Mouse (Mus musculus) hindbrain, embryonic 12.5 days (tissue): Measurements from ENCODE around the gene Yif1a. TPM values are rescaled to one million over a fixed set of nuclear protein-coding genes. Genes with fewer than 3 reads are reported as not detected.

ENCODE experiments used
- ATAC-seq: fragments of 200-750 bp; cut with Nextera tagmentation; 2 replicates; pipeline ENCODE4 v1.8.0; 2017; ENCODE audit warnings: moderate TSS enrichment; ENCODE audit not compliant: low FRiP score
- H3K27ac ChIP-seq: fragments of 300-500 bp; sonication (generic); 2 replicates; pipeline ENCODE4 v1.5.1; 2016; ENCODE audit warnings: mild to moderate bottlenecking
- H3K27me3 ChIP-seq: fragments of 300-500 bp; sonication (generic); 2 replicates; pipeline ENCODE4 v1.6.1; 2016; ENCODE audit warnings: mild to moderate bottlenecking
- H3K36me3 ChIP-seq: fragments of 300-500 bp; sonication (generic); 2 replicates; pipeline ENCODE4 v1.6.1; 2016; ENCODE audit warnings: mild to moderate bottlenecking
- H3K4me1 ChIP-seq: fragments of 300-500 bp; sonication (generic); 2 replicates; pipeline ENCODE4 v1.6.1; 2016
- H3K4me2 ChIP-seq: fragments of 300-500 bp; sonication (generic); replicated peaks from 2 replicates; pipeline ENCODE4 v1.6.1; 2016; ENCODE audit warnings: mild to moderate bottlenecking
- H3K4me3 ChIP-seq: fragments of 300-500 bp; sonication (generic); 2 replicates; pipeline ENCODE4 v1.5.1; 2016; ENCODE audit warnings: mild to moderate bottlenecking
- H3K9ac ChIP-seq: fragments of 300-500 bp; sonication (generic); 2 replicates; pipeline ENCODE4 v1.6.1; 2016; ENCODE audit warnings: mild to moderate bottlenecking, moderate library complexity
- H3K9me3 ChIP-seq: fragments of 300-500 bp; sonication (generic); replicated peaks from 2 replicates; pipeline ENCODE4 v1.6.1; 2016; ENCODE audit warnings: mild to moderate bottlenecking
- WGBS: fragments of 180-500 bp; shearing (Covaris S2); methylation state at CpG from one replicate; pipeline ENCODE4 v1.1.7; 2016; 5-methylcytosine and 5-hydroxymethylcytosine counted together
- polyA plus RNA-seq: library from polyadenylated mRNA; unstranded; fragments of >200 nt; fragmentation: Nextera tagmentation; extraction: Ambion mirVana; gene quantifications from 2 replicates; pipeline ENCODE4 v1.2.1, GENCODE M21; 2016

The Yif1a gene
- polyA plus RNA-seq, 1 experiment from 2014 or later, result 60.3 TPM

GRCm38 (mm10) chr19:5095887-5096474 is 7.6 kb downstream of the Yif1a start:
- peak overlapping the region; percentile 94 for H3K27ac ChIP-seq
- H3K4me2 ChIP-seq, result peak overlapping the region; percentile 93
- H3K4me3 ChIP-seq, result peak overlapping the region; percentile 81
- H3K4me1 ChIP-seq, result peaks cover 64% of the 10 kb centered on the region
- H3K36me3 ChIP-seq, result peaks cover 42% of the 10 kb centered on the region
- H3K9ac ChIP-seq, result peak overlapping the region; percentile 94
- H3K27me3 ChIP-seq, result no peaks in the 10 kb centered on the region
- no peak for ATAC-seq
- 10% methylated on average over 9 of the region's 9 CpGs for WGBS
- H3K9me3 ChIP-seq, result no peaks in the 10 kb centered on the region

DNA sequence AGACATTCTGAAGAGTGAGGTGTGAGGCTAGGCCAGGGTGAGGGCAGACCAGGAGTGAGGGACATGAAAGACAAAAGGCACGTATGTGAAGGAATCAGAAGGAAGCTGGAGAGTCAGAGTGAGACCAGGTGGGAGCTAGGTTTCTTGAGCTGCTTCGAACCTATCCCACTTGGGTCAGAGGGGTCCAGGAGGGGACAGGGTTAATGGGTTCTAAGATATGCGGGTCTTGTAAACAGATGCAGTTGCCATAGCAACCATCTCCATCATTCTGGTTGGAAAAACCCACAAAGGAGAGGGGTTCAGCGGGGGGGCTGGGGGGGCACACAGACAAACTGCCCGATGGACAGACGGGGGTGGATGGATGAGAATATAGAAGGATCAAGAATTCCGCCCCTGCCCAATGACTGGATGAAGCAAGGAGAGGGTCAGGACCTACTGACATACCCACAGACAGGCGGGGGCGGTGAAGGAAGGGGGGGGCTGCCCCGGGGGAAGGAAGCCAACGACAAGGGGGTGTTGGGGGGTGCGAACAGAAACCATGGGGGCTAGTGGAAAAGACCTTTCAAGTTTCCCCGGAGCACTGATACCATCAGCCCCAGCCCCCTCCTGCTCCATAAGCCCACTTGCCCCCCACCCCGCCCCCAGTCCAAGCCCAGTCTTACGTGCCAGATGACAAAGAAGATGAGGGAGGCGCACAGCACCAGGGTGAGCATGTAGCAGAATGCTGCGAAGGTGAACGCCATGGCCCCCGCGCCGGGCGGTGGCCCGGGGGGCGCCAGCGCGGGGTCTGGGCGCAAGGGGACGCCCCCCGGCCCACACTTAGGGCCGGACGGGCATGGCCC is 9.4 kb downstream of the Yif1a start:
- Histone ChIP-seq H3K4me3 (peak overlapping the region; percentile 81), H3K27me3 (no peaks in the 10 kb centered on the region), H3K9ac (peak overlapping the region; percentile 94), H3K4me2 (peak overlapping the region; percentile 93), H3K4me1 (peaks cover 61% of the 10 kb centered on the region), H3K9me3 (no peaks in the 10 kb centered on the region), H3K36me3 (peaks cover 42% of the 10 kb centered on the region), H3K27ac (peak overlapping the region; percentile 94)
- ATAC-seq, result peak; percentile 16; the same call in 1 of the 2 replicates
- 4% methylated on average over 26 of the region's 31 CpGs for WGBS

- H3K27ac ChIP-seq, result peak within 1 kb of the TSS; percentile 94
- peaks cover 59% of the 10 kb centered on the region for H3K4me1 ChIP-seq
- no peaks in the 10 kb centered on the region for H3K27me3 ChIP-seq
- H3K4me2 ChIP-seq, result peak within 1 kb of the TSS; percentile 93
- 3% methylated on average over 39 of the region's 48 CpGs for WGBS
- peak within 1 kb of the TSS; percentile 81 for H3K4me3 ChIP-seq
- H3K36me3 ChIP-seq, result peaks cover 43% of the 10 kb centered on the region
- peak within 1 kb of the TSS; percentile 94 for H3K9ac ChIP-seq
- no peaks in the 10 kb centered on the region for H3K9me3 ChIP-seq
- ATAC-seq, result peak; percentile 53
Observed at GRCm38 (mm10) chr19:5098363-5099143, 10.2 kb downstream of the Yif1a start, which contains the start of gene Cnih2. Gene Cnih2, minus strand, starts transcription at chr19:5098521.

- no peaks in the 10 kb centered on the region for H3K9me3 ChIP-seq
- H3K9ac ChIP-seq, result peak overlapping the region; percentile 89
- peaks cover 73% of the 10 kb centered on the region for H3K36me3 ChIP-seq
- no peaks in the 10 kb centered on the region for H3K27me3 ChIP-seq
- peak overlapping the region; percentile 78 for H3K4me3 ChIP-seq
- 27% methylated on average over 9 of the region's 9 CpGs for whole genome bisulfite sequencing
- peak overlapping the region; percentile 96 for H3K4me2 ChIP-seq
- ATAC-seq, result peak; percentile 3; the same call in 1 of the 2 replicates
- H3K4me1 ChIP-seq, result peaks cover 17% of the 10 kb centered on the region
- peak overlapping the region; percentile 95 for H3K27ac ChIP-seq
Observed at GRCm38 (mm10) chr19:5106074-5106473, 17.7 kb downstream of the Yif1a start.

DNA sequence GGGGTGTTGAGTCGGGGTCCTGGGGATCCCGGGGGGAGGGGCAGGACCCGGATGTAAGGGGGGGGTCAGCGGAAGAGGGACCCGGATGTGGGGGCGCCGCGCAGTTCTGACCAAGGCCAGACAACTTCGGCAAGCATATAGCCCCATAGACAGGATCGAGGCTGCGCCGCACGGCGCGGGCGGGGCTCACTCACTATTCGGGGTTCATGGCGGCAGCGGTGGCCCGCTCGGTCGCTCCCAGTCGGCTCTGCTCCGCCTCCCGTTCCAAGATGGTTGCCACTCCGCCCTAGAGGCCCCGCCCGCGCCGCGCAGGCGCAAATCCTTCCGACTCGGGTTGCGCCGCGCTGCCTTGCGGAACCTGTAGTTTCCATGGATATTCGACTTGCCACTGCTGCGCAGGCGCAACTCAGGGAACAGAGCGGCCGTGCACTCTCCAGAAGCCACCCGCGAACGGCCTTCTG is 18.4 kb downstream of the Yif1a start, which contains the start of gene Rab1b:
TSS of gene Rab1b (minus strand) at position 342 of the 461 bp plus-strand sequence.
- H3K4me2 ChIP-seq, result peak within 1 kb of the TSS; percentile 96
- no peaks in the 10 kb centered on the region for H3K27me3 ChIP-seq
- WGBS, result 0% methylated on average over 34 of the region's 46 CpGs
- peak within 1 kb of the TSS; percentile 78 for H3K4me3 ChIP-seq
- H3K36me3 ChIP-seq, result peaks cover 74% of the 10 kb centered on the region
- H3K27ac ChIP-seq, result peak within 1 kb of the TSS; percentile 95
- H3K9ac ChIP-seq, result peak within 1 kb of the TSS; percentile 89
- peaks cover 17% of the 10 kb centered on the region for H3K4me1 ChIP-seq
- H3K9me3 ChIP-seq, result no peaks in the 10 kb centered on the region
- peak; percentile 93 for ATAC-seq

- H3K4me1 ChIP-seq, result peaks cover 17% of the 10 kb centered on the region
- no peak; the same call in 1 of the 2 replicates for ATAC-seq
- WGBS, result 78% methylated on average over 18 of the region's 18 CpGs
- peak overlapping the region; percentile 32; the same call in 1 of the 2 replicates for H3K9ac ChIP-seq
- no peaks in the 10 kb centered on the region for H3K27me3 ChIP-seq
- H3K9me3 ChIP-seq, result no peaks in the 10 kb centered on the region
- H3K4me3 ChIP-seq, result no peak overlapping the region
- 0 out of 2 replicates have a peak overlapping the region, but pooled peaks have one; percentile 1 for H3K27ac ChIP-seq
- peaks cover 74% of the 10 kb centered on the region for H3K36me3 ChIP-seq
- no peak overlapping the region for H3K4me2 ChIP-seq
Observed at GRCm38 (mm10) chr19:5107556-5108270, 19.4 kb downstream of the Yif1a start.

DNA sequence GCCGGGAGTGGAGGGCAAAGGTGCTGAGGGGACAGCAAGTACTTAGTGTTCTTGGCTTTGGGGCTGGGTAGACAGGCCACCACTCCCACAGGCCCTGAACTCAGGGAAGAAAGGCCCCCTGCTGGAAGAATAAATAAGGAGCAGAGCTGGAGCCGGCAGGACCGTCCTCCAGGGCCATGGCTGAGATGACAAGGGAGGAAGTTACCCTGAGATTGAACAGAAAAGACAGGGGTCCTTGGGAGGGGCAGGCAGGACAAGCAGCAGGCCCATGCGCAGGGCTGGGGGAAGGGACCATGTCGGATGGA is 19.9 kb downstream of the Yif1a start:
- H3K4me1 ChIP-seq, result peaks cover 17% of the 10 kb centered on the region
- H3K9ac ChIP-seq, result peak overlapping the region; percentile 32; the same call in 1 of the 2 replicates
- H3K9me3 ChIP-seq, result no peaks in the 10 kb centered on the region
- H3K36me3 ChIP-seq, result peaks cover 74% of the 10 kb centered on the region
- no peaks in the 10 kb centered on the region for H3K27me3 ChIP-seq
- 27% methylated on average over 5 of the region's 5 CpGs for WGBS
- H3K4me3 ChIP-seq, result no peak overlapping the region
- H3K27ac ChIP-seq, result no peak overlapping the region
- ATAC-seq, result no peak
- no peak overlapping the region for H3K4me2 ChIP-seq

DNA sequence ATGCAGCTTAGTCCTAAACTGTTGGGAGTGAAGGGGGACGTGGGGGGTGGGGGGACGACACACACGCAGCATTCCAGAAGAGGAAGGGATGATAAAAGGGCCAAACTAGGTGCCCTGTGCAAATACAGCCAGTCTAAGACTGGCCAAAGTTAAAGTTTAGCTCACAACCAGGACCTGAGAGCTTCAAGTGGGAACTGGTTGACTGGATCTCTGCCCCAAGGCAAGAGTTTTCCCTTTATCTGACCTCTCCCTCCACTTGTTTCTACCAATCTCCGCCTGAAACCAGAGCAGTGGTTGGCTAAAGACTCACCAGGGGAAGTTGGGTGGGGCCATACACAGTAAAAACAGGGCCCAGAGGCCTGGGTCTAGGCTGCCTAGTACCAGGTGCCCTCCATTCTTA is 20.4 kb downstream of the Yif1a start:
- Histone ChIP-seq H3K27ac (no peak overlapping the region), H3K27me3 (no peaks in the 10 kb centered on the region), H3K4me2 (no peak overlapping the region), H3K36me3 (peaks cover 74% of the 10 kb centered on the region), H3K4me1 (peaks cover 17% of the 10 kb centered on the region), H3K9ac (no peak overlapping the region), H3K4me3 (no peak overlapping the region), H3K9me3 (no peaks in the 10 kb centered on the region)
- WGBS, result 57% methylated on average over 4 of the region's 4 CpGs
- no peak for ATAC-seq

DNA sequence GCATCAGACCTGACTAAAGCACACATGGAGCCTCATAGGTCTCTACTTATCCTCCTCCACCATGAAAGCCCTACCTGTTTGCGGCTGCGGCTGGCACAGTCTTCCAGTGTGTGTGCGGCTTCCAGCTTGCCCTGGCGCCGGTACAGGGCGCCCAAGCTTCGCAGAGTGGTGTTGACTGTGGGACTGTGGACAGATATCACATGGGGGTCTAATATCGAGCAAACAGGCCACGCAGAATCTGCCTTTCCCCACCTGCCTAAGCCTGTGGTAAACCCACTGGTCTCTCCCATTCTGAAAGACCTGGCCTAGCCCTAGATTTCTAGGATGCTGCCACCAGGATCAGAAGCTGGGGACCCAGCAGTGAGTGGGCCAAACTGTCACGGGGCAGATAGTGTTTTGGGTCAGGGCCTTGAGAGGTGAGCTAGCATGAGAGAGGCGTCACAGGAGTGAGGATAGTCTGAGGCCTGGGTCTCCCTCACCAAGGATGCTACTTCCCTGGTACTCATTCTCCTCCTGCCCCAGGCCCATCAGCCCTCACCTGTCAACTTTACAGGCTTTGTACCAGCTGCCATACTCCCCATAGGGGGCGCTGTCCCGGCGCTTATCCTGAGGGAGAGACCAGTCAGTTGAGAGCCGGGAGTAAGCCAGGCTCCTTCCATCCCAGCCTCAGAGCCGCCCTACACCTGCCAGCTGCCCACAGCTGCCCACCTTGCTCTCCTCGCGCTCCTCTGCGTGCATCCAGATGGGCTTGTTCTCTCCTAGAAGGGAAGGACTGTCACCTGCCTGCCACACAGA is 21.5 kb downstream of the Yif1a start:
- 70% methylated on average over 19 of the region's 19 CpGs for WGBS
- no peak overlapping the region for H3K4me2 ChIP-seq
- no peak overlapping the region for H3K4me3 ChIP-seq
- peaks cover 17% of the 10 kb centered on the region for H3K4me1 ChIP-seq
- no peak for ATAC-seq
- no peak overlapping the region for H3K9ac ChIP-seq
- H3K9me3 ChIP-seq, result no peaks in the 10 kb centered on the region
- peaks cover 70% of the 10 kb centered on the region for H3K36me3 ChIP-seq
- H3K27me3 ChIP-seq, result no peaks in the 10 kb centered on the region
- no peak overlapping the region for H3K27ac ChIP-seq

DNA sequence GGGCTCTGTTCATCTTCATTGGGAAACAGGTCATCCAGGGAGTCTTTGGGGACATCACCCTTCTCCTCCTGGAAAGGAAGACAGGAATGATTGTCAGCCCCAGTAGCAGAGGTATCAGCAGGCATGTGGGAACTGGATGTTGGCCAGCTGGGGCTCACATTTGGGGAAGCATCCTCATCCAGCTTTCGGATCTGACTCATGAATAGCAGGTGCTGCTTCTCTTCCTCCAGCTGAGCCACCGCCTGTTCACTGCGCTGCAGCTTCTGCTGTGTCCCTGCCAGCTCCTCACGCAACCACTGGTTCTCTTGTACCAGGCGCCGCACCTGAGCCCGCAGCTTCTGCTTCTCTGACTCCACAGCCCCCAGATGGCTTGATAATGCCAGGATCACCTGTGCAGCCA is 25.4 kb downstream of the Yif1a start:
- no peak for ATAC-seq
- peaks cover 61% of the 10 kb centered on the region for H3K36me3 ChIP-seq

More for the DNA sequence above, 25.4 kb downstream of the Yif1a start:
- Histone ChIP-seq H3K9me3 (no peaks in the 10 kb centered on the region), H3K27ac (no peak overlapping the region), H3K27me3 (no peaks in the 10 kb centered on the region), H3K4me2 (no peak overlapping the region), H3K4me1 (peaks cover 14% of the 10 kb centered on the region), H3K9ac (no peak overlapping the region), H3K4me3 (no peak overlapping the region)
- WGBS, result 89% methylated on average over 7 of the region's 7 CpGs
